Mouse (Mus musculus): ENCODE data around the gene Ryk. TPM values are rescaled to one million over a fixed set of nuclear protein-coding genes. Genes with fewer than 3 reads are reported as not detected.

Gene Ryk
- polyA plus RNA-seq, 1 experiment from 2014 or later: 31.1 TPM

GRCm38 (mm10) chr9:102843577-102843976, 8.9 kb downstream of the Ryk start:
- Histone ChIP-seq H3K9me3 (ENCODE audit: control insufficient read depth, low read length) (no peaks in the 10 kb centered on the region), H3K36me3 (ENCODE audit: control insufficient read depth, insufficient read depth, low read length) (no peaks in the 10 kb centered on the region), H3K4me1 (ENCODE audit: control insufficient read depth, insufficient read depth, low read length) (peaks cover 73% of the 10 kb centered on the region), H3K27me3 (replicated peaks; ENCODE audit: control insufficient read depth, insufficient read depth, low read length) (no peaks in the 10 kb centered on the region), H3K9ac (ENCODE audit: low read depth, low read length) (no peak overlapping the region), H3K27ac (replicated peaks; ENCODE audit: low read depth, low read length) (no peak overlapping the region), H3K4me2 (ENCODE audit: low read depth, low read length) (no peak overlapping the region), H3K4me3 (ENCODE audit: low read depth, low read length) (no peak overlapping the region)
- whole genome bisulfite sequencing: 29% methylated on average over 4 of the region's 4 CpGs
- DNase-seq (ENCODE audit: low spot score) (no peak), ATAC-seq (ENCODE audit: low read depth) (no peak)

GRCm38 (mm10) chr9:102845851-102846250, 11.1 kb downstream of the Ryk start:
- Histone ChIP-seq H3K4me1 (ENCODE audit: control insufficient read depth, insufficient read depth, low read length) (peaks cover 60% of the 10 kb centered on the region), H3K4me2 (ENCODE audit: low read depth, low read length) (no peak overlapping the region), H3K36me3 (ENCODE audit: control insufficient read depth, insufficient read depth, low read length) (no peaks in the 10 kb centered on the region), H3K4me3 (ENCODE audit: low read depth, low read length) (no peak overlapping the region), H3K9ac (ENCODE audit: low read depth, low read length) (no peak overlapping the region), H3K27me3 (replicated peaks; ENCODE audit: control insufficient read depth, insufficient read depth, low read length) (no peaks in the 10 kb centered on the region), H3K9me3 (ENCODE audit: control insufficient read depth, low read length) (no peaks in the 10 kb centered on the region), H3K27ac (replicated peaks; ENCODE audit: low read depth, low read length) (no peak overlapping the region)
- DNase-seq (ENCODE audit: low spot score) (no peak), ATAC-seq (ENCODE audit: low read depth) (no peak)
- WGBS: 77% methylated on average over 6 of the region's 6 CpGs

GRCm38 (mm10) chr9:102846348-102846747, 11.6 kb downstream of the Ryk start:
- ATAC-seq (ENCODE audit: low read depth): no peak
- H3K27me3 ChIP-seq (replicated peaks; ENCODE audit: control insufficient read depth, insufficient read depth, low read length): no peaks in the 10 kb centered on the region
- H3K9me3 ChIP-seq (ENCODE audit: control insufficient read depth, low read length): no peaks in the 10 kb centered on the region
- no peak overlapping the region for H3K4me2 ChIP-seq (ENCODE audit: low read depth, low read length)
- H3K9ac ChIP-seq (ENCODE audit: low read depth, low read length): no peak overlapping the region
- no peak overlapping the region for H3K4me3 ChIP-seq (ENCODE audit: low read depth, low read length)
- H3K27ac ChIP-seq (replicated peaks; ENCODE audit: low read depth, low read length): no peak overlapping the region
- WGBS: 71% methylated on average over 5 of the region's 5 CpGs
- H3K36me3 ChIP-seq (ENCODE audit: control insufficient read depth, insufficient read depth, low read length): no peaks in the 10 kb centered on the region
- DNase-seq (ENCODE audit: low spot score): no peak
- H3K4me1 ChIP-seq (ENCODE audit: control insufficient read depth, insufficient read depth, low read length): peaks cover 55% of the 10 kb centered on the region

DNA sequence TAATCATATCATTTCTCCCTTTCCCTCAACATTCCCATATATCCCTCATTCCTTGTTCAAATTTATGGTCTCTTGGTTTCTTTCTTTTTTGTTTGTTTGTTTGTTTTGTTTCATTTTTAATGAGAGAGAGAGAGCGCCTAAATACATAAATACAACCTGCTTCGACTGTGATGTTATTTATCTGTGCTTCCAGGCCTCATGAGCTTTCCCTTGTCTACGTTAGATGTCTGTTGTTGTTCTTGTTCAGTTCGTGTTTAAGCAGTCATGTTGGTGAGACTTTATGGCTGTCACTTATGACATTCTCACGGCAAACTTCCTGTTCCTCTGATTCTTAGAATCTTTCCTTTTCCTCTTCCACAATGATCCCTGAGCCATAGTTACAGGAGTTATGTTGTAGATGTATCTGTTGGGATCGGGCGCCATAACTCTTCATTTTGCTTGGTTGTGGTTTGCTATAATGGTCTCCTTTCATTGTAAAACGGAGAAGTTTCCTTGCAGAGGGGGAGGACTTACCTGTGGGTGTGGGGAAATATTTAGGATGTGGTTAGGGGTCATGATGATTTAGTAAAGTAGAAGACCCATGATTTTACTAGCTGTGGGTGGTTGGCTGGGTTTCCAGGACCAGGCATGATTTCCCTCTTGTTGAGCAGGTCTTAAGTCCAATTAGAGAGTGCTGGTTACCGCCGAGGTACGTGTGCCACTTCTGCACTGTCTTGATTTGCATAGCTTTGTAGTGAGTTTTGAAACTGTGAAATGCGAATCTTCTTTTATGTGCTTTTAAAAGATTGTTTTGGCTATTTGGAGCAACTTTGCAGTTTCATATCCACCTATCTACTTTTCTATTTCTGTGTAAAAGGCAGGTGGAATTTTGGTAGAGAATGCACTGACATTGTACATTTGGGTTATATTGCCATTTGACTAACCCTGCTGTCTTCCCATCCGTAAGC, 17.6 kb downstream of the Ryk start:
- H3K36me3 ChIP-seq (ENCODE audit: control insufficient read depth, insufficient read depth, low read length): peaks cover 6% of the 10 kb centered on the region; the same call in 1 of the 2 replicates
- peaks cover 23% of the 10 kb centered on the region for H3K4me1 ChIP-seq (ENCODE audit: control insufficient read depth, insufficient read depth, low read length)
- H3K9ac ChIP-seq (ENCODE audit: low read depth, low read length): no peak overlapping the region
- H3K4me3 ChIP-seq (ENCODE audit: low read depth, low read length): no peak overlapping the region
- no peak for ATAC-seq (ENCODE audit: low read depth)
- DNase-seq (ENCODE audit: low spot score): no peak
- 87% methylated on average over 13 of the region's 13 CpGs for WGBS
- no peak overlapping the region for H3K4me2 ChIP-seq (ENCODE audit: low read depth, low read length)
- H3K9me3 ChIP-seq (ENCODE audit: control insufficient read depth, low read length): 0 out of 2 replicates have a peak, but pooled peaks cover 3% of the 10 kb centered on the region
- no peaks in the 10 kb centered on the region for H3K27me3 ChIP-seq (replicated peaks; ENCODE audit: control insufficient read depth, insufficient read depth, low read length)
- H3K27ac ChIP-seq (replicated peaks; ENCODE audit: low read depth, low read length): no peak overlapping the region

- Histone ChIP-seq H3K4me3 (ENCODE audit: low read depth, low read length) (no peak overlapping the region), H3K9me3 (ENCODE audit: control insufficient read depth, low read length) (0 out of 2 replicates have a peak, but pooled peaks cover 3% of the 10 kb centered on the region), H3K27me3 (replicated peaks; ENCODE audit: control insufficient read depth, insufficient read depth, low read length) (no peaks in the 10 kb centered on the region), H3K9ac (ENCODE audit: low read depth, low read length) (no peak overlapping the region), H3K27ac (replicated peaks; ENCODE audit: low read depth, low read length) (peak overlapping the region; percentile 6; the same call in 1 of the 2 replicates), H3K36me3 (ENCODE audit: control insufficient read depth, insufficient read depth, low read length) (peaks cover 6% of the 10 kb centered on the region; the same call in 1 of the 2 replicates), H3K4me1 (ENCODE audit: control insufficient read depth, insufficient read depth, low read length) (0 out of 2 replicates have a peak, but pooled peaks cover 5% of the 10 kb centered on the region), H3K4me2 (ENCODE audit: low read depth, low read length) (no peak overlapping the region)
- DNase-seq (ENCODE audit: low spot score) (no peak), ATAC-seq (ENCODE audit: low read depth) (peak; percentile 45; the same call in 1 of the 2 replicates)
- WGBS: 67% methylated on average over 2 of the region's 2 CpGs
Observed at GRCm38 (mm10) chr9:102857856-102858255, 23.1 kb downstream of the Ryk start.

DNA sequence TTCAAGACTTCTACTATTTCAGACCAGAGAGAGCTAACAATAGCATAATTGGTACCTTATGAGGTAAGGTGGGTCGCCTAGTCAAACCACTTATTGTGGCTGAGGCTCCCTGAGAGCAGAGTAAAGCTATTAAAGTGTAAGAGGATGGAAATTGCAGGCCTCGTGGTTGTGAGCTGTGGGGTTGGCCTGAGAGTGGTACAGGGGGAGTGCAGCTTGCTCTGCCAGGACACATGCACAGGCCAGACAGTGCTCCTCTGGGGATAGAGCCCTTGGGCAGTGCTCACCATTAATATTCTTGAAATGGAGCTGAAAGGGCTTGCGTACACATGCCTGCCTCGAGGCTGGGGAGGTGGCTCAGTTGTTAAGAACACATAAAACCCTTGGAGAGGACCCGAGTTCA, 23.6 kb downstream of the Ryk start:
- H3K27me3 ChIP-seq (replicated peaks; ENCODE audit: control insufficient read depth, insufficient read depth, low read length): no peaks in the 10 kb centered on the region
- H3K4me3 ChIP-seq (ENCODE audit: low read depth, low read length): no peak overlapping the region
- no peak overlapping the region for H3K27ac ChIP-seq (replicated peaks; ENCODE audit: low read depth, low read length)
- peaks cover 5% of the 10 kb centered on the region; the same call in 1 of the 2 replicates for H3K4me1 ChIP-seq (ENCODE audit: control insufficient read depth, insufficient read depth, low read length)
- 0 out of 2 replicates have a peak, but pooled peaks cover 3% of the 10 kb centered on the region for H3K9me3 ChIP-seq (ENCODE audit: control insufficient read depth, low read length)
- ATAC-seq (ENCODE audit: low read depth) (peak; percentile 79; the same call in 1 of the 2 replicates), DNase-seq (ENCODE audit: low spot score) (no peak)
- WGBS: 58% methylated on average over 5 of the region's 5 CpGs
- no peak overlapping the region for H3K9ac ChIP-seq (ENCODE audit: low read depth, low read length)
- H3K36me3 ChIP-seq (ENCODE audit: control insufficient read depth, insufficient read depth, low read length): peaks cover 6% of the 10 kb centered on the region; the same call in 1 of the 2 replicates
- H3K4me2 ChIP-seq (ENCODE audit: low read depth, low read length): no peak overlapping the region

- H3K4me1 ChIP-seq (ENCODE audit: control insufficient read depth, insufficient read depth, low read length): peaks cover 13% of the 10 kb centered on the region
- 79% methylated on average over 5 of the region's 5 CpGs for WGBS
Observed at GRCm38 (mm10) chr9:102859399-102859798, 24.7 kb downstream of the Ryk start.

GRCm38 (mm10) chr9:102859963-102860362, 25.2 kb downstream of the Ryk start:
- DNase-seq (ENCODE audit: low spot score) (no peak), ATAC-seq (ENCODE audit: low read depth) (no peak)
- Histone ChIP-seq H3K4me1 (ENCODE audit: control insufficient read depth, insufficient read depth, low read length) (peaks cover 18% of the 10 kb centered on the region), H3K27me3 (replicated peaks; ENCODE audit: control insufficient read depth, insufficient read depth, low read length) (no peaks in the 10 kb centered on the region), H3K9ac (ENCODE audit: low read depth, low read length) (no peak overlapping the region), H3K4me2 (ENCODE audit: low read depth, low read length) (no peak overlapping the region), H3K27ac (replicated peaks; ENCODE audit: low read depth, low read length) (no peak overlapping the region), H3K4me3 (ENCODE audit: low read depth, low read length) (no peak overlapping the region), H3K36me3 (ENCODE audit: control insufficient read depth, insufficient read depth, low read length) (peaks cover 8% of the 10 kb centered on the region; the same call in 1 of the 2 replicates), H3K9me3 (ENCODE audit: control insufficient read depth, low read length) (no peaks in the 10 kb centered on the region)
- 95% methylated on average over 10 of the region's 10 CpGs for WGBS

More at GRCm38 (mm10) chr9:102859399-102859798, 24.7 kb downstream of the Ryk start:
- H3K9me3 ChIP-seq (ENCODE audit: control insufficient read depth, low read length): 0 out of 2 replicates have a peak, but pooled peaks cover 3% of the 10 kb centered on the region
- H3K4me3 ChIP-seq (ENCODE audit: low read depth, low read length): no peak overlapping the region
- H3K4me2 ChIP-seq (ENCODE audit: low read depth, low read length): no peak overlapping the region
- H3K36me3 ChIP-seq (ENCODE audit: control insufficient read depth, insufficient read depth, low read length): peaks cover 6% of the 10 kb centered on the region; the same call in 1 of the 2 replicates
- ATAC-seq (ENCODE audit: low read depth): no peak
- H3K27me3 ChIP-seq (replicated peaks; ENCODE audit: control insufficient read depth, insufficient read depth, low read length): no peaks in the 10 kb centered on the region
- no peak for DNase-seq (ENCODE audit: low spot score)
- no peak overlapping the region for H3K9ac ChIP-seq (ENCODE audit: low read depth, low read length)
- peak overlapping the region; percentile 42; the same call in 1 of the 2 replicates for H3K27ac ChIP-seq (replicated peaks; ENCODE audit: low read depth, low read length)

Measured in embryonic facial prominence, embryonic 14.5 days (tissue).